Mouse (Mus musculus): ENCODE data around the gene Ddc.

The Ddc gene

GRCm38 (mm10) chr11:11781728-11782127, 116.2 kb downstream of the Ddc start:
- no peak for DNase-seq (ENCODE audit: low spot score)

DNA sequence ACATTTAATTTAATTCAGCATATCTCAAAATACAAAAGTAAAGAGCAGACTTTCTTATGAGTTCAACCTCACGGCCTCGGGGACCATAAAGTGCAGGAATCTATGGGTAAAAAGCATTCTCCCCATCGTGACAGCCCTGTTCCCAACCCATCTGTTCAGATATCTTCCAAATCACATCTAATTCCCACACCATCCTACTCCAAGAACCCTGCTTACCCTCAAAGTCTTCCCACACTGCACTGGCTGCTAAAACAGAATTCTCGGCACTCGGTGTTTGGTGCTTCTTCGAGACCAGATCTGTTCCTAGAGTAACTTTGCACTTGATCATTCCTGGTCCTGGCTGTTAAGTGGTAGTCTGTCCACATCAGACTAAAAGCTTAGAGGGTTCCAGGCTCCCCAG, 119.6 kb downstream of the Ddc start:
- no peak for DNase-seq (ENCODE audit: low spot score)

GRCm38 (mm10) chr11:11777796-11778195, 120.1 kb downstream of the Ddc start:
- no peak for DNase-seq (ENCODE audit: low spot score)

- DNase-seq (ENCODE audit: low spot score), result no peak
Observed at GRCm38 (mm10) chr11:11777246-11777645, 120.7 kb downstream of the Ddc start.

- DNase-seq (ENCODE audit: low spot score), result no peak
Observed at GRCm38 (mm10) chr11:11776822-11777174, 121.1 kb downstream of the Ddc start.

- DNase-seq (ENCODE audit: low spot score), result no peak
Observed at GRCm38 (mm10) chr11:11776071-11776821, 121.7 kb downstream of the Ddc start.

DNA sequence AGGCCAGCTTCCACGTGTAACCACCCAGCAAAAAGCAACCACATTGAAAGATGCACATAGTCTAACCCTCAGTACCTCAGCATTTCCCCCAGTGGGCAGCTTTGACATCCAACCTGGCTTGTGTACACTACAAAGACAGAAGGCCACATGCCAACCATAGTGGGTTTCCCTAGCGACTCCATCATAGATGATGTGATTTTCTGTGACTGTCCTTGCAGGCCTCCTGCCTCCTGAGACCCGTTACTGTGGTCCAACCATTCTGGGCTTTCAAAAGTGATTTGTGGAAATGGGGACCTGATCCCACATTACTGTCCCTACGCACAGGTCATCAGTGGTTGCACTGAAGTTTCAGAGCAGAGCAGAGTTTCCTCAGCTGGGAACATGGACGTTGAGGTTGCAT, 123.1 kb downstream of the Ddc start:
- no peak for DNase-seq (ENCODE audit: low spot score)

DNA sequence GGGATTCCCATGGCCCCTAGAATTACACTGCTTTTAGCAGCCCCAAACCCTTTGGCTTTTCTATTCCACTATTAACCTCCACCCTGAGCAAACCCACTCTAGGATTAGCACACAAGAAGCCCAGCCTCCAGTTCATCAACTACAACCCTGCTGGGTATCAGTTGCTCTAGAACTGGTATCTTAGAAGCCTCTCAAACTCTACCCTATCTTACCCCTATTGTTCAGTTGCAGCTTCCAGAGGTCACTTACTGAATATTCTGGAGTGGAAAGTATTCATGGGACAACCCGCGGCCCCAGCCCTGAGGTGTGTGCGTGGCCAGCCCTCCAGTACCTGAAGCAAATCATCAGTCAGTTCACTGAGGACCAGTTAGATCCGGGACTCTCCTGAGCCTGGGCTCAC, 123.6 kb downstream of the Ddc start:
- DNase-seq (ENCODE audit: low spot score), result no peak

GRCm38 (mm10) chr11:11772196-11772595, 125.7 kb downstream of the Ddc start:
- no peak for DNase-seq (ENCODE audit: low spot score)

GRCm38 (mm10) chr11:11770691-11771090, 127.3 kb downstream of the Ddc start:
- no peak for DNase-seq (ENCODE audit: low spot score)

DNA sequence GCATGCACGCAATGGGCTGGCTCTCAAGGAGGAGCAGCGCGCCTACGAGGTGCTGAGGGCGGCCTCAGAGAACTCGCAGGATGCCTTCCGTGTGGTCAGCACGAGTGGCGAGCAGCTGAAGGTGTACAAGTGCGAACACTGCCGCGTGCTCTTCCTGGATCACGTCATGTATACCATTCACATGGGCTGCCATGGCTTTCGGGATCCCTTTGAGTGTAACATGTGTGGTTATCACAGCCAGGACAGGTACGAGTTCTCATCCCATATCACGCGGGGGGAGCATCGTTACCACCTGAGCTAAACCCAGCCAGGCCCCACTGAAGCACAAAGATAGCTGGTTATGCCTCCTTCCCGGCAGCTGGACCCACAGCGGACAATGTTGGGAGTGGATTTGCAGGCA, 128.7 kb downstream of the Ddc start:
- no peak for DNase-seq (ENCODE audit: low spot score)

DNA sequence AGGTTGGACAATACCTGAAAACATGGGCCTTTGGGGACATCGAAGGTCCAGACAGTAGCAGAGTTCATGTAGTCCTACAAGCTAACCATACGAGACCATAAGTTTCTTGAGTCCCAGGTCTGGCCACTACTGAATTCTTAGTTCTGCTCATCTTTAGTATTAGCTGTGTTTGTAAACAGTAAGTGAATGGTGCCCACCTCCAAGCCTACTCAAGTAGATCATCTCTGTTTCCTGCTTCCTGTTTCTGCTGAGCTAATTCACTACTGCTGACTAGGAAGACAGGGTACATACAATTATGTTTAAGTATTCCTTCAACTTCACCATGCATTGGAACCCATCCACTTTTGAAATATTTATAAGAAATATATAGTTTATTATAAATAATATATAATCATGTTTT, 129.9 kb downstream of the Ddc start:
- DNase-seq (ENCODE audit: low spot score), result no peak

DNA sequence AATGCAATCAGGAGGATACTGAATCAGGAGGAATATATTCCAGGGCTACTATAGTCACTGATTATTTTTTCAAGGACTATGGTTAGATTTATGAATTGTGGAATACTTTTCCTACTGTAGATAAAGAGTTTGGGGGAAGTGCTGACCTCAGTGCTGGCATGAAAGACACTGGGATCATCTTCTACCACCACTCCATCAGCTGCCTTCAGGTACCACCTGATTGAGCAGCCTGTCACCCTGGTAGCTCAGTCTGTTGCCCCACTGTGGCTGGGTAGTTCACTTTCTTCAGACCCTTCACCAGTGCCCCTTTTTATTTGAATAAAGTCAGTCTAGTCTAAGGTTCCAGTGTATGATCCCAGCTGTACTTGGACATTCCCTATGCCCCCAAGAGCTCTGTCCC, 131.2 kb downstream of the Ddc start:
- DNase-seq (ENCODE audit: low spot score), result no peak

DNA sequence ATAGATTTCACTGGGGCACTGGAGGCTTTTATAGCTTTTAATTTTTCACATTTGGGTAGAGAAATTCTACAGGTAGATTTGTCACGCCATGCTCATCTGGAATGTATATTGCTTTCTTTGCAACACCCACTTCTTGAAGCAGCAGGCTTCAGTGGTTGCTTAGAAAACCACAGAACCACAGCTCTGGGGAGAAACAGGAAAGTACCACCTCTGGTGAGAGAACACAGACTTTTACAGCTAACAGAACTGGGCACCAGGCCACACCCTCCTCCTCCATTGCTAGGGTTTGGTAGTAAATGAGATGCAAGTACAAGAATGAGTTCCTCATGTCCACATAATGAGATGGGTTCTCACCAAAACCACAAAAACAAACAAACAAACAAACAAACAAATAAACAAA, 131.8 kb downstream of the Ddc start:
- no peak for DNase-seq (ENCODE audit: low spot score)

- no peak for DNase-seq (ENCODE audit: low spot score)
Observed at GRCm38 (mm10) chr11:11765414-11765813, 132.5 kb downstream of the Ddc start.

Measured in yolk sac, embryonic 10.5 days (tissue).